Mouse (Mus musculus): Measurements from ENCODE around the gene Zyx. TPM values are rescaled to one million over a fixed set of nuclear protein-coding genes. Genes with fewer than 3 reads are reported as not detected.

Gene Zyx
- polyA plus RNA-seq, 1 experiment from 2014 or later = 86.1 TPM

DNA sequence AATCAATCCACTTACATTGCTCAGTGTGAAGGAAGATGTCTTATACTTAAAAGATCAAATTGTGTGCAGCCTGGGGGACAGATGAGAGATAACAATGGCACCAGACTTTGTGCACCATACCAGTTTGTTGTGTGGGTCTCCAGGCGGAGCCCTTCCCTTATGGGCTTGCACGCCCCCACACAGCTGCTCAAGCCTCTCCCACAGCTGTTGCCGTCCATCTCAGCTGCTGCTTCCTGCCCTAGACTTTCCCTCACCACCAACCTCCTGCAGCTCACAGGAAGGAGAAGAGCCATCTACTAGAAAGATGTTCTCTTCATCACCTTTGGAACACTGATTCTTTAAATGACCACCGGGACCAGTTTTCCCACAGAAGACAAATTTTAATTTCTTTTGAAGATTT, 36.2 kb downstream of the Zyx start:
- no peak overlapping the region for H3K4me3 ChIP-seq (ENCODE audit: low read depth, low read length)
- WGBS = 81% methylated on average over 4 of the region's 4 CpGs
- H3K36me3 ChIP-seq (ENCODE audit: control insufficient read depth, insufficient read depth, low read length) = no peaks in the 10 kb centered on the region
- no peaks in the 10 kb centered on the region for H3K4me1 ChIP-seq (replicated peaks; ENCODE audit: control insufficient read depth, insufficient read depth, low read length)
- no peaks in the 10 kb centered on the region for H3K27me3 ChIP-seq (ENCODE audit: control insufficient read depth, insufficient read depth, low read length)
- no peak overlapping the region for H3K9ac ChIP-seq (ENCODE audit: low read length)
- DNase-seq (ENCODE audit: low spot score) (no peak), ATAC-seq (replicated peaks; ENCODE audit: low FRiP score) (no peak)
- H3K27ac ChIP-seq (ENCODE audit: low read depth, low read length) = no peak overlapping the region
- H3K4me2 ChIP-seq (ENCODE audit: low read depth, low read length, severe bottlenecking) = no peak overlapping the region
- no peaks in the 10 kb centered on the region for H3K9me3 ChIP-seq (ENCODE audit: control insufficient read depth, low read length)

DNA sequence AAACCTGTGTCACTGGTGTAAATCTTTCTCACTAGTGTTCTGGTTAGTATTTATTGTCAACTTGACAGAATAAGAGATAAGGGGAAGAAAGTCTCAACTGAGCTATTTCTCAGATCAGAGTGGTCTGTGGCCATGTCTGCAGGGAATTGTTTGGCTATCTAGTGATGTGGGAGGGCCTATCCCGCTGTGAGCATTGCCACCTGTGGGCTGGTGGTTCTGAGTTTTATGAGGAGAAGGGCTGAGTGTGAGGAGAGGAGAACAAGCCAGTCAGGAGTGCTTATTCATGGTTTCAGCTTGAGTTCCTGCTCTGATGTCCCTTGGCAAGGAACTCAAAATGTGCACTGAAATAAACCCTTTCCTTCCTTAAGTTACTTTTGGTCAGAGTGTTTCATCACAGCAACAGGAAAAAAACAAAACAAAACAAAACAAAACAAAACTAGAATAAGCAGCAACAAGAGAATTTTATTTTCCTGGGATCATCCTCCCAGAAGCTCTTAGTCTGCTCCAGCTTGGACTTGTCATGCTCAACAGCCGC, 42.4 kb downstream of the Zyx start:
- 63% methylated on average over 2 of the region's 2 CpGs for WGBS
- DNase-seq (ENCODE audit: low spot score) (no peak), ATAC-seq (replicated peaks; ENCODE audit: low FRiP score) (no peak)
- H3K27me3 ChIP-seq (ENCODE audit: control insufficient read depth, insufficient read depth, low read length) = no peaks in the 10 kb centered on the region
- H3K4me3 ChIP-seq (ENCODE audit: low read depth, low read length) = no peak overlapping the region
- H3K9ac ChIP-seq (ENCODE audit: low read length) = no peak overlapping the region
- no peak overlapping the region for H3K27ac ChIP-seq (ENCODE audit: low read depth, low read length)
- no peaks in the 10 kb centered on the region for H3K36me3 ChIP-seq (ENCODE audit: control insufficient read depth, insufficient read depth, low read length)
- no peaks in the 10 kb centered on the region for H3K4me1 ChIP-seq (replicated peaks; ENCODE audit: control insufficient read depth, insufficient read depth, low read length)
- no peak overlapping the region for H3K4me2 ChIP-seq (ENCODE audit: low read depth, low read length, severe bottlenecking)
- no peaks in the 10 kb centered on the region for H3K9me3 ChIP-seq (ENCODE audit: control insufficient read depth, low read length)

DNA sequence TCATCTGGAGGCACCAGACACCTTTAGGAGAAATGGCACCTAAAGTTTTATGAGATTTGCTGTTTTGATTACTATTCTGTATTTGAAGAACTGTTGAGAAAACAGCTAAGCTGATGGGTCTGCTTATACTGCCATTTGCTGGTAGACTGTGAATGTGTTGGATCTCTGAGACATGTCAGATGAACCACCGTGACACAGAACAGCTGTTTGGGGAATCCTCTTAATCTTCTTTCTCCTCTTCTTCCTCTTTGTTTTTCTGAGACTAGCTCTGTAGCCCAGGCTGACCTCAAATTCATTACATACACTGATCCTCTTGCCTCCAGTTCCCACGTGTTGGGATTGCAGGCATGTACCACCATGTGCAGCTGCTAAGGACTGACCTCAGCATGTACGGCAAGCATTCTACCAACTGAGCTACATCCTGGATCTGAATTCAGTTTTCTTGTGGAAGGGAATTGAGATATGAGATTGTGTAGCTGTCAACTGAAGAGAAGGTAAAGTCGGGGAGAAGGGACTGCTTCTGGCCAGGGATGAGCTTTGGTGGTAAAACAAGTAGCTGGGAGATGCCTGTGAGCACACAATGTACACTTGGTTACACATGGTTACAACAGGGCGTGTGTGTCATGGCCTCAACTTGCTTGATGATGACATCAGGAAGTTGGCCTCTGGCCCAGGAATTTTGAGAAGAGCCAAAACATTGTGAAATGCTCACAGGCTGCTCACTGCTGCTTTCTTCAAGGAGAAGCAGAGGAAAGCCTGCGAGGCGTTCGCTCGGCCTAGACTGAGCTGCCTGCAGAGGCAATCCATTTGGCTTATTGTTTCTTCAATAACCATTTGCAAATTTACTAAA, 46.8 kb downstream of the Zyx start:
- ATAC-seq (replicated peaks; ENCODE audit: low FRiP score) = no peak
- WGBS = 81% methylated on average over 9 of the region's 9 CpGs
- DNase-seq (ENCODE audit: low spot score) = no peak
- Histone ChIP-seq H3K4me3 (ENCODE audit: low read depth, low read length) (no peak overlapping the region), H3K36me3 (ENCODE audit: control insufficient read depth, insufficient read depth, low read length) (no peaks in the 10 kb centered on the region), H3K9me3 (ENCODE audit: control insufficient read depth, low read length) (no peaks in the 10 kb centered on the region), H3K4me1 (replicated peaks; ENCODE audit: control insufficient read depth, insufficient read depth, low read length) (no peaks in the 10 kb centered on the region), H3K27me3 (ENCODE audit: control insufficient read depth, insufficient read depth, low read length) (no peaks in the 10 kb centered on the region), H3K27ac (ENCODE audit: low read depth, low read length) (no peak overlapping the region), H3K4me2 (ENCODE audit: low read depth, low read length, severe bottlenecking) (no peak overlapping the region), H3K9ac (ENCODE audit: low read length) (no peak overlapping the region)

DNA sequence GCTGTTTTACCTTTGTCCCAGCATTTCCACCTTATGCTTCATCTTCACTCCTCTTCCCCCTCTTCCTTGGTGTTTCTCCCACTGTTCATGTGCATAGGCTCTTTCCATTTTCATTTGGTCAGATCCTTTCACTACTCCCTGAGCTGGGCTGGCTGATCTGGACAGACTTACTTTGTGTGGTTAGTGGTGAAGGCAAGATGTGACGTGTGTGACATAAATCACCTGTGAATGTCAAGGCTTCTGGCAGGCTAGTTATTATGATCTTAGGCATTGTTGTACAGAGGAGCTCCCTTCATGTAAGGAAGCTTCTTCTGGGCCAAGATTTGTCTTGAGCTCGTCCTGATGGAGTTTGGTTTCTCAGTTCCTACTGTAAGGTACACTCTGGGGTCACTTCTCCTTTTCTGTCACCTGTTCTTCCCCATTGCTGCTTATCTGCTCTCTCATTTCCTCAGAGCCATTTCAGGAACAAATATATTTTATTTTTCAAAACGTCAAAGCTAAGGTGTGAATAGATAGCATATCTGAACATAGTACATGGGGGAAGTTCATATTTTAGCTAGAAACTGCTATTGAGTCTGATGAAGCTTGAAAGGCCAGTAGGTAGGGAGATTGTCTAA, 47.7 kb downstream of the Zyx start:
- Histone ChIP-seq H3K9ac (ENCODE audit: low read length) (no peak overlapping the region), H3K4me2 (ENCODE audit: low read depth, low read length, severe bottlenecking) (no peak overlapping the region), H3K36me3 (ENCODE audit: control insufficient read depth, insufficient read depth, low read length) (no peaks in the 10 kb centered on the region), H3K4me1 (replicated peaks; ENCODE audit: control insufficient read depth, insufficient read depth, low read length) (no peaks in the 10 kb centered on the region), H3K27ac (ENCODE audit: low read depth, low read length) (no peak overlapping the region), H3K9me3 (ENCODE audit: control insufficient read depth, low read length) (no peaks in the 10 kb centered on the region), H3K27me3 (ENCODE audit: control insufficient read depth, insufficient read depth, low read length) (no peaks in the 10 kb centered on the region), H3K4me3 (ENCODE audit: low read depth, low read length) (no peak overlapping the region)
- WGBS = 73% methylated on average over 3 of the region's 3 CpGs
- ATAC-seq (replicated peaks; ENCODE audit: low FRiP score) = no peak
- no peak for DNase-seq (ENCODE audit: low spot score)

DNA sequence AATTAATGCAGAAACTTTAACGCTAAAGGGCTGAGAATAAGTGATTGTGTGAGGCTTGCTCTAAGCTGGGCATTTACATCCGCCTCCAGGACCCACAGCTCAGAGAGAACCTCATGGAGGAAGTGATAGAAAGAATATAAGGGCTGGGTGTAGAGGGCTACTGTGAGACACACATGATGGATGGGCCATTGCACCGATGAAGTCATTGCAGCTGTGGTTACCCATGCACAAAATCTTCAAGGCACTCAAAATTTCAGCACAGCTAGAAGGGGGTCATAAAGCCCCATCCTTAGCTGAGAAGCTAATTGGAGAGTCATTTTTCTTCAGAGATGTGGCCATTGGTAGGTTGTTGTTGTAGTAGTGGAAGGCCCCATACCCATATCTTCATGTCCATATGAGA, 48.9 kb downstream of the Zyx start:
- no peak overlapping the region for H3K27ac ChIP-seq (ENCODE audit: low read depth, low read length)
- WGBS = 85% methylated on average over 3 of the region's 3 CpGs
- ATAC-seq (replicated peaks; ENCODE audit: low FRiP score) (no peak), DNase-seq (ENCODE audit: low spot score) (no peak)
- no peaks in the 10 kb centered on the region for H3K36me3 ChIP-seq (ENCODE audit: control insufficient read depth, insufficient read depth, low read length)
- no peak overlapping the region for H3K4me2 ChIP-seq (ENCODE audit: low read depth, low read length, severe bottlenecking)
- H3K4me3 ChIP-seq (ENCODE audit: low read depth, low read length) = no peak overlapping the region
- H3K9me3 ChIP-seq (ENCODE audit: control insufficient read depth, low read length) = no peaks in the 10 kb centered on the region
- H3K9ac ChIP-seq (ENCODE audit: low read length) = no peak overlapping the region
- H3K27me3 ChIP-seq (ENCODE audit: control insufficient read depth, insufficient read depth, low read length) = no peaks in the 10 kb centered on the region
- no peaks in the 10 kb centered on the region for H3K4me1 ChIP-seq (replicated peaks; ENCODE audit: control insufficient read depth, insufficient read depth, low read length)

DNA sequence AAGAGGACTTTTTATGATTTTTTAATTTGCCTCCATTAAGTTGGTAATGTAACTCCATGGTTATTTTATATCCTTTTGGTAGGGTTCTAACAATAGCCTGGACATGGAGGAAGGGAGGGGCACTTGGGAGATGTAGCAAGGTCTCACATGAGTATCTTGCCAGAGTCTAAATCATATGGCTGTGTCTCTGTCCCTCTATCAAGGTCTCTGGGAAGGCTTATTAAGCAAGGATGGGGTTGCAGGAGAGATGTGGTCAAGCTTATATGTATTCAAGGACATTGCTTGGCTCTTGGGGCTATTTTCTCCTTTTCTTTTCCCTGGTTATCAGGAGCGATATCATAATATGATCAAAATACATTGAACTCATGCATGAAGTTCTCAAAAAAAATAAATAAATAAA, 49.6 kb downstream of the Zyx start:
- 92% methylated on average over 1 of the region's 1 CpGs for WGBS
- DNase-seq (ENCODE audit: low spot score) (no peak), ATAC-seq (replicated peaks; ENCODE audit: low FRiP score) (no peak)
- Histone ChIP-seq H3K4me3 (ENCODE audit: low read depth, low read length) (no peak overlapping the region), H3K27me3 (ENCODE audit: control insufficient read depth, insufficient read depth, low read length) (no peaks in the 10 kb centered on the region), H3K4me2 (ENCODE audit: low read depth, low read length, severe bottlenecking) (no peak overlapping the region), H3K36me3 (ENCODE audit: control insufficient read depth, insufficient read depth, low read length) (no peaks in the 10 kb centered on the region), H3K9me3 (ENCODE audit: control insufficient read depth, low read length) (no peaks in the 10 kb centered on the region), H3K27ac (ENCODE audit: low read depth, low read length) (no peak overlapping the region), H3K4me1 (replicated peaks; ENCODE audit: control insufficient read depth, insufficient read depth, low read length) (no peaks in the 10 kb centered on the region), H3K9ac (ENCODE audit: low read length) (no peak overlapping the region)

DNA sequence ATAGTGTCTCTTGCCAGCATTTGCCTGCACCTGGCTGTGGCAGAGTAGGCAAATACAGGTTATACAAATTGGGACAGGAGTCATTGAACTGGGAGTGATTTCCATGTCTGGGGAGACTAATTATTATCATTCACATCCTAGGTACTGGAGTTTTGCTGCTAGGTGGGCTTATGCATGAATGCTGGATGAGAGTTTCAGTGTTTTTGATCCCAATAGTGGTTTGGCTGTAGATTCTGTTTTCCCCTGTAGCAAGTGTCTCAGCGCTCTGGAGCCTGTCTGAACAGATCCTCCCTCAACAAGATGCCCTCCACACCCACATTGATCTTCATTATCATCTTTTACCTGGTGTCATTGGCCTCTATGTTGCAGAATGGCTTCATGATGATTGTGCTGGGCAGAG, 50.5 kb downstream of the Zyx start, which contains the start of gene Tas2r143:
Gene Tas2r143, plus strand, starts transcription at position 301 of the 400 bp plus-strand sequence.
- Histone ChIP-seq H3K27me3 (ENCODE audit: control insufficient read depth, insufficient read depth, low read length) (no peaks in the 10 kb centered on the region), H3K9me3 (ENCODE audit: control insufficient read depth, low read length) (no peaks in the 10 kb centered on the region), H3K27ac (ENCODE audit: low read depth, low read length) (no peak within 1 kb of the TSS), H3K4me2 (ENCODE audit: low read depth, low read length, severe bottlenecking) (no peak within 1 kb of the TSS), H3K9ac (ENCODE audit: low read length) (no peak within 1 kb of the TSS), H3K36me3 (ENCODE audit: control insufficient read depth, insufficient read depth, low read length) (no peaks in the 10 kb centered on the region), H3K4me3 (ENCODE audit: low read depth, low read length) (no peak within 1 kb of the TSS), H3K4me1 (replicated peaks; ENCODE audit: control insufficient read depth, insufficient read depth, low read length) (no peaks in the 10 kb centered on the region)
- DNase-seq (ENCODE audit: low spot score) = no peak
- 74% methylated on average over 1 of the region's 1 CpGs for WGBS
- no peak for ATAC-seq (replicated peaks; ENCODE audit: low FRiP score)

DNA sequence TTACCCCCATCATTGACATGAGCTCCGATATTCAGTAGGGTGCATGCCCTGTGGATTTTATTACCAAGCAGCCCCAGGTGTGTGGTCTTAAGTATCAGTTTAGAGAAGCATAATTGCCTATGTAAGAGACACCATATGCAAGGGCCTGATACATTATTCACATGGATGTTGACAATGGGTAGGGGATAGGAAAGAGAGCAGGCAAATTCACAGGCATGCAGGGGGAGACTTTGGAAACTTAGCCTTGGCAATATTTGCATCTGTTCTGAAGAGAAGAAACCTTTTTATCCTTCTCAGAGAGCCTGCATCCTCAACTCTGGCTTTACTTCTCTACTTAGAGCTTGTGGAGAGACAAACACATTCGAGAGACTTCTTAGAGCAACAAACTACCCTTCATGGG, 55.7 kb downstream of the Zyx start, which contains the start of gene Tas2r135:
Gene Tas2r135, plus strand, starts transcription at position 301 of the 400 bp plus-strand sequence.
- Histone ChIP-seq H3K27ac (ENCODE audit: low read depth, low read length) (no peak within 1 kb of the TSS), H3K27me3 (ENCODE audit: control insufficient read depth, insufficient read depth, low read length) (no peaks in the 10 kb centered on the region), H3K4me1 (replicated peaks; ENCODE audit: control insufficient read depth, insufficient read depth, low read length) (no peaks in the 10 kb centered on the region), H3K4me2 (ENCODE audit: low read depth, low read length, severe bottlenecking) (no peak within 1 kb of the TSS), H3K9me3 (ENCODE audit: control insufficient read depth, low read length) (no peaks in the 10 kb centered on the region), H3K36me3 (ENCODE audit: control insufficient read depth, insufficient read depth, low read length) (no peaks in the 10 kb centered on the region), H3K9ac (ENCODE audit: low read length) (no peak within 1 kb of the TSS), H3K4me3 (ENCODE audit: low read depth, low read length) (no peak within 1 kb of the TSS)
- 90% methylated on average over 2 of the region's 2 CpGs for WGBS
- DNase-seq (ENCODE audit: low spot score) = no peak
- no peak for ATAC-seq (replicated peaks; ENCODE audit: low FRiP score)

All from forebrain, embryonic 11.5 days (tissue).